Mouse (Mus musculus) liver, adult 2 months (tissue): ENCODE measurements around the gene Tekt1.

Experiments used
- CTCF ChIP-seq: fragments of 200-500 bp; IDR thresholded peaks from 2 replicates; pipeline ENCODE4 v1.5.1; 2011; ENCODE audit warnings: low read depth, low read length, control low read depth
- POLR2A ChIP-seq: fragments of 200-500 bp; IDR thresholded peaks from 2 replicates; pipeline ENCODE4 v1.6.1; 2011; ENCODE audit warnings: low read length, control low read depth; ENCODE audit not compliant: insufficient read depth; ENCODE audit errors: extremely low read depth

GRCm38 (mm10) chr11:72395652-72396051, 33.4 kb upstream of the Tekt1 start:
- TF ChIP-seq CTCF (no peak), POLR2A (no peak)
